Mouse (Mus musculus) CH12.LX (cell line): ENCODE data around the gene Aspn.

Source experiments
- CHD2 ChIP-seq: IDR thresholded peaks from 2 replicates; pipeline ENCODE4 v1.6.1; 2011; ENCODE audit warnings: low read length, improper control_type of control experiment
- CTCF ChIP-seq, 2 experiments: IDR thresholded peaks in 1 of 2; conservative IDR thresholded peaks in 1 of 2; 2 replicates each; pipeline ENCODE4 v1.5.1; 2011 to 2012; ENCODE audit warnings: low read depth in 2 of 2, low read length in 2 of 2, improper control_type of control experiment in 1 of 2, inconsistent platforms in 1 of 2, mild to moderate bottlenecking in 1 of 2, moderate library complexity in 1 of 2
- EP300 ChIP-seq: IDR thresholded peaks from 2 replicates; pipeline ENCODE4 v1.6.1; 2011; ENCODE audit warnings: low read length, improper control_type of control experiment
- ETS1 ChIP-seq: conservative IDR thresholded peaks from 2 replicates; pipeline ENCODE4 v1.6.1; 2012; ENCODE audit warnings: low read depth, mild to moderate bottlenecking, inconsistent platforms, low read length, improper control_type of control experiment, moderate library complexity
- JUN ChIP-seq: IDR thresholded peaks from 2 replicates; pipeline ENCODE4 v1.6.1; 2011; ENCODE audit warnings: low read depth, mild to moderate bottlenecking, low read length, improper control_type of control experiment, moderate library complexity; ENCODE audit not compliant: insufficient read depth
- NELFE ChIP-seq: IDR thresholded peaks from 2 replicates; pipeline ENCODE4 v1.6.1; 2011; ENCODE audit warnings: low read depth, low read length, improper control_type of control experiment
- POLR2A ChIP-seq: IDR thresholded peaks from 2 replicates; pipeline ENCODE4 v1.6.1; 2011; ENCODE audit warnings: low read depth, mild to moderate bottlenecking, improper control_type of control experiment, low read length
- SIN3A ChIP-seq: IDR thresholded peaks from 2 replicates; pipeline ENCODE4 v1.6.1; 2012; ENCODE audit warnings: low read length, improper control_type of control experiment, inconsistent platforms
- TBP ChIP-seq: conservative IDR thresholded peaks from 2 replicates; pipeline ENCODE4 v1.6.1; 2011; ENCODE audit warnings: low read depth, low read length, improper control_type of control experiment
- USF1 ChIP-seq: IDR thresholded peaks from 2 replicates; pipeline ENCODE4 v1.6.1; 2014; ENCODE audit warnings: low read depth, mild to moderate bottlenecking, inconsistent platforms, low read length, improper control_type of control experiment
- USF2 ChIP-seq: conservative IDR thresholded peaks from 2 replicates; pipeline ENCODE4 v1.6.1; 2011; ENCODE audit warnings: low read depth, low read length, improper control_type of control experiment
- ZNF384 ChIP-seq: IDR thresholded peaks from 2 replicates; pipeline ENCODE4 v1.6.1; 2012; ENCODE audit warnings: low read depth, low read length, improper control_type of control experiment, inconsistent platforms

- TF ChIP-seq USF1 (no peak), CTCF (conservative IDR thresholded peaks at IDR 0.05 in 1 of 2, IDR thresholded peaks at IDR 0.05 in 1 of 2; ENCODE audit: low read depth in 2 of 2, low read length in 2 of 2) (no peak), NELFE (no peak), JUN (no peak), EP300 (no peak), TBP (no peak), SIN3A (no peak), USF2 (no peak), CHD2 (no peak), POLR2A (no peak), ZNF384 (no peak), ETS1 (no peak)
Measured at GRCm38 (mm10) chr13:49545646-49546045, 1.4 kb downstream of the Aspn start.
